Mouse (Mus musculus): ENCODE data around the gene Mrpl23. TPM values are rescaled to one million over a fixed set of nuclear protein-coding genes. Genes with fewer than 3 reads are reported as not detected.

Gene Mrpl23
- polyA plus RNA-seq, 1 experiment from 2014 or later: 16.6 TPM

GRCm38 (mm10) chr7:142539828-142540227 lies 7.3 kb downstream of the Mrpl23 start:
- Histone ChIP-seq H3K36me3 (ENCODE audit: control insufficient read depth, insufficient read depth, low read length) (peaks cover 7% of the 10 kb centered on the region), H3K27ac (ENCODE audit: low read depth, low read length) (no peak overlapping the region), H3K9me3 (ENCODE audit: control insufficient read depth, low read length) (no peaks in the 10 kb centered on the region), H3K4me3 (ENCODE audit: low read depth, low read length) (no peak overlapping the region), H3K4me1 (ENCODE audit: control insufficient read depth, insufficient read depth, low read length) (peaks cover 26% of the 10 kb centered on the region), H3K4me2 (no peak overlapping the region), H3K9ac (ENCODE audit: low read length) (no peak overlapping the region), H3K27me3 (ENCODE audit: control insufficient read depth, insufficient read depth, low read length) (no peaks in the 10 kb centered on the region)
- DNase-seq (ENCODE audit: low spot score, missing footprints): no peak
- WGBS: 73% methylated on average over 8 of the region's 8 CpGs
- ATAC-seq (ENCODE audit: low FRiP score): no peak

- peak overlapping the region; percentile 38 for H3K9ac ChIP-seq (ENCODE audit: low read length)
- no peaks in the 10 kb centered on the region for H3K27me3 ChIP-seq (ENCODE audit: control insufficient read depth, insufficient read depth, low read length)
- H3K27ac ChIP-seq (ENCODE audit: low read depth, low read length): no peak overlapping the region
- WGBS: 22% methylated on average over 11 of the region's 11 CpGs
- peaks cover 26% of the 10 kb centered on the region for H3K4me1 ChIP-seq (ENCODE audit: control insufficient read depth, insufficient read depth, low read length)
- no peak for DNase-seq (ENCODE audit: low spot score, missing footprints)
- H3K4me3 ChIP-seq (ENCODE audit: low read depth, low read length): no peak overlapping the region
- ATAC-seq (ENCODE audit: low FRiP score): peak; percentile 51; the same call in 1 of the 2 replicates
- H3K36me3 ChIP-seq (ENCODE audit: control insufficient read depth, insufficient read depth, low read length): peaks cover 5% of the 10 kb centered on the region
- H3K9me3 ChIP-seq (ENCODE audit: control insufficient read depth, low read length): no peaks in the 10 kb centered on the region
- H3K4me2 ChIP-seq: no peak overlapping the region
Observed at GRCm38 (mm10) chr7:142542771-142543303, 10.4 kb downstream of the Mrpl23 start.

DNA sequence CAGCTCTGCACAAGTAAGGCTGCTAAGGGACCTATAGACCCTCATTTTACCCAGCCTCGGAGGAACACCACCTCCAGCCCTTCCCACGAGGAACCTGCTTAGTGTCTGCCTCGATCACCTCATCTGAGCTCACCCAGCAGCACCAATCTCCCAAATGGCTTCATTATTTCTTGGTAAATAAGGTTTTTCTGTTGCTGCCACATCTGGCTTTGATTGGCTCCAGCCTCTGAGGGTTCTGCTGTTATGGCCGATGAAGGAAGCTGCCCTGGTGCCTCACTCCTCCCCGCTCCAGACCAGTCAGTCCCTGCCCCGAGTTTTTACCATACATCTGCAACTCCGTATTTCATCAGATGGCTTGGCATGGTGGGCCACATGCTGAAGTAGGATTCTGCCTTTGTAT lies 13.5 kb downstream of the Mrpl23 start:
- H3K4me2 ChIP-seq: no peak overlapping the region
- peaks cover 14% of the 10 kb centered on the region for H3K4me1 ChIP-seq (ENCODE audit: control insufficient read depth, insufficient read depth, low read length)
- DNase-seq (ENCODE audit: low spot score, missing footprints) (no peak), ATAC-seq (ENCODE audit: low FRiP score) (no peak)
- H3K9ac ChIP-seq (ENCODE audit: low read length): no peak overlapping the region
- H3K9me3 ChIP-seq (ENCODE audit: control insufficient read depth, low read length): no peaks in the 10 kb centered on the region
- peaks cover 2% of the 10 kb centered on the region; the same call in 1 of the 2 replicates for H3K36me3 ChIP-seq (ENCODE audit: control insufficient read depth, insufficient read depth, low read length)
- H3K27ac ChIP-seq (ENCODE audit: low read depth, low read length): no peak overlapping the region
- 75% methylated on average over 7 of the region's 7 CpGs for WGBS
- no peaks in the 10 kb centered on the region for H3K27me3 ChIP-seq (ENCODE audit: control insufficient read depth, insufficient read depth, low read length)
- H3K4me3 ChIP-seq (ENCODE audit: low read depth, low read length): no peak overlapping the region

DNA sequence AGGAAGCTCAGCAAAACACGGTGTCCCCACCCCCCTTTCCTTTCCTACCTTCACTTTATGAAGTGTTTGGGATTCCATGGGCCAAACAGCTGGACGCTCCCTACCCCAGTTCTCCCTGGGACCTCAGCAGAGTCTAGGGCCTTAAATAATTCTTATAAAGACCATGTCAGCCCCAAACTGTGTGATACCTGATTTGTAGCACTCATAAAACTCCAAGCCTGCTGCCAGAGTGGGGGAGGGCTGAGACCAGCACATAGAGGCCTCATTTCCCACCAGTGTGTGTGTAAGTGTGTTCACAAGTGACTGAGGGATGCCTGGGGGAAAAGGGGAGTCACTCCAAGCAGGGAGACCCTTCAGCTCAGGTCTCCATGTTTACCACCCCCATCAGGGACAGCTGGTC lies 15.4 kb downstream of the Mrpl23 start:
- no peak overlapping the region for H3K4me2 ChIP-seq
- no peak for DNase-seq (ENCODE audit: low spot score, missing footprints)
- no peaks in the 10 kb centered on the region for H3K27me3 ChIP-seq (ENCODE audit: control insufficient read depth, insufficient read depth, low read length)
- no peak overlapping the region for H3K27ac ChIP-seq (ENCODE audit: low read depth, low read length)
- no peak for ATAC-seq (ENCODE audit: low FRiP score)
- H3K4me1 ChIP-seq (ENCODE audit: control insufficient read depth, insufficient read depth, low read length): peaks cover 8% of the 10 kb centered on the region
- H3K9ac ChIP-seq (ENCODE audit: low read length): no peak overlapping the region
- H3K9me3 ChIP-seq (ENCODE audit: control insufficient read depth, low read length): no peaks in the 10 kb centered on the region
- no peaks in the 10 kb centered on the region for H3K36me3 ChIP-seq (ENCODE audit: control insufficient read depth, insufficient read depth, low read length)
- no peak overlapping the region for H3K4me3 ChIP-seq (ENCODE audit: low read depth, low read length)
- 71% methylated on average over 2 of the region's 2 CpGs for WGBS

GRCm38 (mm10) chr7:142548706-142549105 lies 16.2 kb downstream of the Mrpl23 start:
- no peak overlapping the region for H3K27ac ChIP-seq (ENCODE audit: low read depth, low read length)
- no peak for ATAC-seq (ENCODE audit: low FRiP score)

DNA sequence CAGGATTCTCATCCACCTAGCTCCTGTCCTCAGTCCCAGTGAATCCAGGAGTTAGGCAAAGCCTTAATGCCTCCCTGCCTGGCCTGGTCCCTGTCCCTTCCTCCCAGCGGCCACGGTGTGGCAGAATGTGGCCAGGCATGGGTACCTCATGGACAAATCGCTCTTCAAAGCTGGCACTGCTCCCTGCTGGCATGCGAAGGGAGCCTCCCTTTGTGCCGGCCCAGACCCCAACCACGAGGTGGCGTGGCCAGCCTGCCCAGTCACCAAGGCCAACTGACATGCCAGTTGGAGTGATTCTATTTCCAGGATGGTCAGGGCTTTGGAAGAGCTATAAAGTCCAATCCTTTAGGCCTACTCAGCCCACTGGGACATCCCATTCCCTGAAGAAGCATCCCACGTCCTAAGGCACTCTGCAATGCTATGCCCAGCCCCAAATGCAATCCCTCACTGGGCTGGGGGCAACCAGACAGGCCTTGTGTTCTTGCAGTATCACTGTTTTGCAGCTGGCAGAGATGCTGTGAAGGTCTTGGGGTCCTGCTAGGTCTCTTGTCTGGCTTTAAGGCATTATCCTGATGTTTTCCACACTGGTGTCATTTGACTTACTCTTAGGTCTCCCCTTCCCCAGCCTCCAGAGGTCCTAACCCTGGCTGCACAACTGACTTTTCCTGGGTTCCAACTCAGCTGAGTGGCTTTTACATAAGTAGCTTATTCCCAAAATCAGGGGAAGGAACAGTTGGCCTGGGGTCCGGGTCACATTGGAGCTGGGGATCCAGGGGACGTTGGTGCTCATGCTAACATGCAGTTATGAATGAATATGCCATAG lies 17.7 kb downstream of the Mrpl23 start:
- 87% methylated on average over 10 of the region's 10 CpGs for WGBS
- no peaks in the 10 kb centered on the region for H3K9me3 ChIP-seq (ENCODE audit: control insufficient read depth, low read length)
- H3K4me3 ChIP-seq (ENCODE audit: low read depth, low read length): no peak overlapping the region
- ATAC-seq (ENCODE audit: low FRiP score): no peak
- H3K27me3 ChIP-seq (ENCODE audit: control insufficient read depth, insufficient read depth, low read length): no peaks in the 10 kb centered on the region
- no peaks in the 10 kb centered on the region for H3K36me3 ChIP-seq (ENCODE audit: control insufficient read depth, insufficient read depth, low read length)
- H3K9ac ChIP-seq (ENCODE audit: low read length): no peak overlapping the region
- H3K4me2 ChIP-seq: no peak overlapping the region
- no peak for DNase-seq (ENCODE audit: low spot score, missing footprints)
- peaks cover 9% of the 10 kb centered on the region for H3K4me1 ChIP-seq (ENCODE audit: control insufficient read depth, insufficient read depth, low read length)
- H3K27ac ChIP-seq (ENCODE audit: low read depth, low read length): no peak overlapping the region

More at GRCm38 (mm10) chr7:142548706-142549105, 16.2 kb downstream of the Mrpl23 start:
- Histone ChIP-seq H3K4me2 (no peak overlapping the region), H3K4me3 (ENCODE audit: low read depth, low read length) (no peak overlapping the region), H3K27me3 (ENCODE audit: control insufficient read depth, insufficient read depth, low read length) (no peaks in the 10 kb centered on the region), H3K9ac (ENCODE audit: low read length) (no peak overlapping the region), H3K36me3 (ENCODE audit: control insufficient read depth, insufficient read depth, low read length) (no peaks in the 10 kb centered on the region), H3K4me1 (ENCODE audit: control insufficient read depth, insufficient read depth, low read length) (peaks cover 7% of the 10 kb centered on the region), H3K9me3 (ENCODE audit: control insufficient read depth, low read length) (no peaks in the 10 kb centered on the region)
- DNase-seq (ENCODE audit: low spot score, missing footprints): no peak
- WGBS: 9% methylated on average over 6 of the region's 6 CpGs

- Histone ChIP-seq H3K4me3 (ENCODE audit: low read depth, low read length) (no peak overlapping the region), H3K4me2 (no peak overlapping the region), H3K36me3 (ENCODE audit: control insufficient read depth, insufficient read depth, low read length) (no peaks in the 10 kb centered on the region), H3K27me3 (ENCODE audit: control insufficient read depth, insufficient read depth, low read length) (no peaks in the 10 kb centered on the region), H3K9ac (ENCODE audit: low read length) (no peak overlapping the region), H3K4me1 (ENCODE audit: control insufficient read depth, insufficient read depth, low read length) (peaks cover 9% of the 10 kb centered on the region), H3K27ac (ENCODE audit: low read depth, low read length) (no peak overlapping the region), H3K9me3 (ENCODE audit: control insufficient read depth, low read length) (no peaks in the 10 kb centered on the region)
- ATAC-seq (ENCODE audit: low FRiP score) (no peak), DNase-seq (ENCODE audit: low spot score, missing footprints) (no peak)
- WGBS: 78% methylated on average over 14 of the region's 14 CpGs
Observed at GRCm38 (mm10) chr7:142550935-142551373, 18.5 kb downstream of the Mrpl23 start.

- no peak overlapping the region for H3K4me2 ChIP-seq
- WGBS: 90% methylated on average over 5 of the region's 5 CpGs
- no peak overlapping the region for H3K4me3 ChIP-seq (ENCODE audit: low read depth, low read length)
- H3K27ac ChIP-seq (ENCODE audit: low read depth, low read length): no peak overlapping the region
- ATAC-seq (ENCODE audit: low FRiP score) (no peak), DNase-seq (ENCODE audit: low spot score, missing footprints) (no peak)
- no peaks in the 10 kb centered on the region for H3K9me3 ChIP-seq (ENCODE audit: control insufficient read depth, low read length)
- no peaks in the 10 kb centered on the region for H3K27me3 ChIP-seq (ENCODE audit: control insufficient read depth, insufficient read depth, low read length)
- H3K4me1 ChIP-seq (ENCODE audit: control insufficient read depth, insufficient read depth, low read length): peaks cover 9% of the 10 kb centered on the region
- no peaks in the 10 kb centered on the region for H3K36me3 ChIP-seq (ENCODE audit: control insufficient read depth, insufficient read depth, low read length)
- H3K9ac ChIP-seq (ENCODE audit: low read length): no peak overlapping the region
Observed at GRCm38 (mm10) chr7:142551691-142552090, 19.2 kb downstream of the Mrpl23 start.

DNA sequence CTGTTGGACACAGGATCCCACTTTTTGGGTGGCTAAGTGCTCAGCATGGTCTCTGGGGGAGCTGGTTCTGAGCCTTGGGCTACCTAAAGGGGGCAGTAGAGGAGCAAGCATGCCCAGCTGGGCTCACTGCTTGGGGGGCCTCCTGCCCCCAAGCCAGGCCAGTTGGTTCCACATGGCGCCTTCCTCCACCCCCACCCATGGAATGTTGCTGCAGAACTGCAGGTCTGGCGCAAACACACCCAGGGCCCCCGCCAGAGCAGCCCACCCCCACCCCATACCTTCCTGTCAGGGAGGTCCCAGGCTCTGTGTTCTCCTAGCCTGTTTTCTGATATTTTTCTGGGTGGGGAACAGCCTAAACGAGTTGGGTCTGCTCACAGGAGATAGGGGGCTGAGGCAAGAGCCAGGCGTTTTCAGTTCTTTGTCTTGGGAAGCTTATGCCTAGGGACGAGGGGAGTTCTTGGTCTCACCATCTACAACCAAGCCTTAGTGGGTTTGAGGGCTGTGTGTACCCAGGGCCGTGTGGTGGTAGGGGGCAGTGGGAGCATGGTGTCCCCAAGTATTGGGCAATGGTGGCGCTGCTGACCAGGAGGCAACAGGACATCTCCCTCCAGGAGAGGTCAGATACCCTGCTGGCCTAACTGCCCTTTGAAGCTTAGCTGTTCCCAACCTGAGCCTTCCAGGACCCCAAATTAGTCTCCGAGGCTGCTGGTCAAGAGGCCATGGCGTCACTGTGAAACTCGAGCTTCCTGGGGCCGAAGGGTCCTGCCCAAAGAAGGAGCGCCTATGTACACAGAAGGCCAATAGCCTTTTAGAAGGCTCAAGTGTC lies 20.3 kb downstream of the Mrpl23 start:
- Histone ChIP-seq H3K36me3 (ENCODE audit: control insufficient read depth, insufficient read depth, low read length) (no peaks in the 10 kb centered on the region), H3K27ac (ENCODE audit: low read depth, low read length) (no peak overlapping the region), H3K4me3 (ENCODE audit: low read depth, low read length) (no peak overlapping the region), H3K9me3 (ENCODE audit: control insufficient read depth, low read length) (no peaks in the 10 kb centered on the region), H3K4me1 (ENCODE audit: control insufficient read depth, insufficient read depth, low read length) (peaks cover 12% of the 10 kb centered on the region), H3K4me2 (no peak overlapping the region), H3K9ac (ENCODE audit: low read length) (no peak overlapping the region), H3K27me3 (ENCODE audit: control insufficient read depth, insufficient read depth, low read length) (no peaks in the 10 kb centered on the region)
- ATAC-seq (ENCODE audit: low FRiP score): no peak
- 60% methylated on average over 13 of the region's 13 CpGs for WGBS
- no peak for DNase-seq (ENCODE audit: low spot score, missing footprints)

Data from midbrain, embryonic 11.5 days (tissue).